Mouse (Mus musculus) liver, postnatal 0 days (tissue): ENCODE data around the gene Nkpd1. TPM values are rescaled to one million over a fixed set of nuclear protein-coding genes. Genes with fewer than 3 reads are reported as not detected.
A peak's percentile ranks its signal among the peaks of the same experiment; 100 is the strongest.

ENCODE experiments used
- ATAC-seq: fragments of 200-750 bp; cut with Nextera tagmentation; 2 replicates; pipeline ENCODE4 v1.8.0; 2017; ENCODE audit warnings: mild to moderate bottlenecking, moderate library complexity
- DNase-seq: peaks from one replicate; pipeline ENCODE4 v3.0.0-alpha.2; 2016
- H3K27ac ChIP-seq: fragments of 300-500 bp; sonication (generic); 2 replicates; pipeline ENCODE4 v1.5.1; 2014; ENCODE audit warnings: antibody characterized with exemption, moderate library complexity, mild to moderate bottlenecking, low read depth
- H3K27me3 ChIP-seq: fragments of 300-500 bp; sonication (generic); 2 replicates; pipeline ENCODE4 v1.6.1; 2014; ENCODE audit warnings: low read length, control low read depth, mixed read lengths; ENCODE audit not compliant: insufficient read depth
- H3K36me3 ChIP-seq: fragments of 300-500 bp; sonication (generic); replicated peaks from 2 replicates; pipeline ENCODE4 v1.6.1; 2014; ENCODE audit warnings: mild to moderate bottlenecking, control low read depth, low read length, moderate library complexity, mixed read lengths; ENCODE audit not compliant: insufficient read depth
- H3K4me1 ChIP-seq: fragments of 300-500 bp; sonication (generic); 2 replicates; pipeline ENCODE4 v1.6.1; 2014; ENCODE audit warnings: antibody characterized with exemption, mild to moderate bottlenecking, control low read depth; ENCODE audit not compliant: insufficient read depth
- H3K4me2 ChIP-seq: fragments of 300-500 bp; sonication (generic); 2 replicates; pipeline ENCODE4 v1.6.1; 2014; ENCODE audit warnings: low read depth, mild to moderate bottlenecking, low read length, moderate library complexity, mixed read lengths
- H3K4me3 ChIP-seq: fragments of 300-500 bp; sonication (generic); 2 replicates; pipeline ENCODE4 v1.5.1; 2014; ENCODE audit warnings: low read depth, low read length
- H3K9ac ChIP-seq: fragments of 300-500 bp; sonication (generic); replicated peaks from 2 replicates; pipeline ENCODE4 v1.6.1; 2014; ENCODE audit warnings: mild to moderate bottlenecking, moderate library complexity
- H3K9me3 ChIP-seq: fragments of 300-500 bp; sonication (generic); 2 replicates; pipeline ENCODE4 v1.6.1; 2016; ENCODE audit warnings: mild to moderate bottlenecking, control low read depth, low read length, mixed read lengths
- CTCF ChIP-seq: sonication (generic); IDR thresholded peaks from 2 replicates; pipeline ENCODE4 v1.5.1; 2016; ENCODE audit warnings: antibody characterized with exemption, low read depth
- EP300 ChIP-seq: IDR thresholded peaks from 2 replicates; pipeline ENCODE4 v1.6.1; 2016; ENCODE audit warnings: antibody characterized with exemption, low read depth, mild to moderate bottlenecking
- WGBS: fragments of 180-500 bp; shearing (Covaris S2); extraction: QIAGEN DNeasy Blood & Tissue Kit; methylation state at CpG from one replicate; pipeline ENCODE4 v1.1.7; 2014; ENCODE audit not compliant: insufficient replicate concordance; 5-methylcytosine and 5-hydroxymethylcytosine counted together
- polyA plus RNA-seq: library from polyadenylated mRNA; unstranded; fragments of >200 nt; fragmentation: Nextera tagmentation; extraction: Ambion mirVana; gene quantifications from 2 replicates; pipeline ENCODE4 v1.2.1, GENCODE M21; 2015

The Nkpd1 gene
- polyA plus RNA-seq, 1 experiment from 2014 or later: not detected

DNA sequence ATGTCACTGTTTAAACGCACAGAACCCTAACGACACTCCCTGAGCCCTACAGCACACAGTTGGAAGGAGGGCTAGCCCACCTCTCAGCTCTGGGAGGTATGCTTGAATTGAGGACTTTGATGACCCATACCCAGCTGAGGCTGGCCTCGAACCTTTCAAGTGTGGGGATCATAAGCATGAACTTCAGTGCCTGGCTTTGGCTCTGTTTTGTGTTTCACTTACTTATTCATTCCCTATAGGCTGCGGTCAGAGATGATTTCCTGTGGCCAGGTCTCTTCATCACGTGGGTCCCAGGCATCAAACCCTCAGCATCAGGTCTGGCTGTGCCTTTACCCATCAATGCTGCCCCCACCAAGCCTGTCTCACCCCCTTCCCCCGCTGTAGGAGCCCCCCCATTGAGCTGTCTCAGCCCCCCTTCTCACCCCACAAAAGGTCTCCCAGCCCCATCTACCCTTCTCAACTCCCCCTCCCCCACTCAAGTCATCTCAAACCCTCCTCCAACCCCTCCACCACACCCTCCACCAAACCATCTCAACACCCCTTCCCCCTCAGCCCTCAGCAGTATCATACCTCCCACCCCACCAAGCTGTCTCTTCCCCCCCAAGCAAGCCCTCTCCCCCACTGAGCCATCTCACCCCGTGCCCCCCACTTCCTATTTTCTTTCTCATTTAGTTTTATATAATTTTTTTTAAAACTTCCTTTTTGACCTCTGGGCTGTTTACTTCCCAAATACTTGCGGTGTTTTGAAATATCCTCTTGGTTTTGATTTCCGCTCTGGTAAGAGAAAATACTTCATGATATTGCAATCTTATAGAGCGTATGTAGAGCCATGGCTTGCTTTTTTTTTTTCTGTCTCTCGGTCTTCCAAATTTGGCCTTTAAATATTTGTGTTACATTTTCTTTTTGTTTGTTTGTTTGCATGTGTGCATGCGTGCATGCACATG lies 16.9 kb upstream of the Nkpd1 start:
- no peak for DNase-seq
- WGBS: 41% methylated on average over 12 of the region's 12 CpGs
- no peak for ATAC-seq
- H3K4me2 ChIP-seq: no peak overlapping the region
- H3K4me1 ChIP-seq: peaks cover 12% of the 10 kb centered on the region
- H3K27me3 ChIP-seq: no peaks in the 10 kb centered on the region
- H3K9me3 ChIP-seq: no peaks in the 10 kb centered on the region
- H3K9ac ChIP-seq: no peak overlapping the region
- no peak overlapping the region for H3K4me3 ChIP-seq
- H3K27ac ChIP-seq: peak overlapping the region; percentile 36
- TF ChIP-seq EP300: no peak
- TF ChIP-seq CTCF: no peak
- no peaks in the 10 kb centered on the region for H3K36me3 ChIP-seq

DNA sequence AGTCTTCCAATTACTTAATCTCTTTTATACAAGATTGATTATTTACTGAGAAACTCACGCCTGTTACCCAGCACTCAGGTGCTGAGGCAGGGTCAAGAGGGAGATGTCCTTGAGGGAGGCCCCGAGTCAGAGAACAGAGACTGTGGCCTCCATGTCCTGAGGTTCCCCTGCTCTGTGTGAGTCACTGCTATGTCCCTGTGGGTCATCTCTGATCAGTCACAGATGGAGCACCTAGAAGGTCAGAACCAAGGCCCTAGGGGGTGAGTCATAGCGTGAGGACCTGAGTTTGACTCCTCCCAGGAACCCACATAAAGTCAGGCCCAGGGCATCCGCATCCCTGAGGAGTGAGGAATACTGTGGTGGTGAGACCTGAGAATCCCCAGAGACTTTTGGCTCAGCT lies 16.0 kb upstream of the Nkpd1 start:
- no peak overlapping the region for H3K4me3 ChIP-seq
- 61% methylated on average over 4 of the region's 4 CpGs for WGBS

DNA sequence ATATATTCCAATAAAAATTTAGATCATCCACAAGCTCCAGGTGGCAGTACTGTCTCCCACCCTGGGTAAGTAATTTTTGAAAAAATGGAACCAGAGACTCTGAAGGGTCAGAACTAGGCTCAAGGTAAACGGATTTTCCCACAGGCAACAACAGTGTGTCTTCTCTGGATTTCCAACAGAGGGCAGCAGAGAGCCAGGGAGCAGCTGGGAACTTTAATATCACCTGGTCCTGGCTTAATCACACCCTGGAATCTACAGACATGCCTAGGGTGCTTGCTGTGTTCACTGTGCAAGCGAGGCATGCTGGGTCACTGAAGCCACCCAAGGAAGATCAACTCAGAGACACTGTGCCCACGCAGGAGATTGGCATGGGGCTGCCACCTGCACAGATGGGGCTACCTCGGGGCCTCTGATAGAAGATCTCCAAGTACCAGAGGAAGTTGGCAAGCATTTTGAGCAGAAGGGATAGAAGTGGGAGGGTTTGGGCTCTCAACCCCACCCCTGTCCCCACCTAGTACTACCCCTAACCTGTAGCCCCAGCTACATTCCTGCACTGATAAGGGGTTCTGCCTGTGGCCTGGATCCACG lies 14.1 kb upstream of the Nkpd1 start:
- no peak for TF ChIP-seq EP300
- TF ChIP-seq CTCF: peak; percentile 97
- no peak overlapping the region for H3K27ac ChIP-seq
- no peak overlapping the region for H3K4me2 ChIP-seq
- H3K27me3 ChIP-seq: no peaks in the 10 kb centered on the region
- H3K9me3 ChIP-seq: no peaks in the 10 kb centered on the region
- no peak overlapping the region for H3K4me3 ChIP-seq
- DNase-seq: peak; percentile 65
- H3K36me3 ChIP-seq: no peaks in the 10 kb centered on the region
- H3K4me1 ChIP-seq: peaks cover 17% of the 10 kb centered on the region
- H3K9ac ChIP-seq: no peak overlapping the region
- 21% methylated on average over 5 of the region's 5 CpGs for WGBS
- no peak for ATAC-seq

More for the DNA sequence above, 16.0 kb upstream of the Nkpd1 start:
- Histone ChIP-seq H3K4me2 (no peak overlapping the region), H3K27ac (peak overlapping the region; percentile 30; the same call in 1 of the 2 replicates), H3K36me3 (no peaks in the 10 kb centered on the region), H3K4me1 (peaks cover 11% of the 10 kb centered on the region), H3K9ac (no peak overlapping the region), H3K27me3 (no peaks in the 10 kb centered on the region), H3K9me3 (no peaks in the 10 kb centered on the region)
- TF ChIP-seq EP300: no peak
- no peak for TF ChIP-seq CTCF
- ATAC-seq (no peak), DNase-seq (no peak)

DNA sequence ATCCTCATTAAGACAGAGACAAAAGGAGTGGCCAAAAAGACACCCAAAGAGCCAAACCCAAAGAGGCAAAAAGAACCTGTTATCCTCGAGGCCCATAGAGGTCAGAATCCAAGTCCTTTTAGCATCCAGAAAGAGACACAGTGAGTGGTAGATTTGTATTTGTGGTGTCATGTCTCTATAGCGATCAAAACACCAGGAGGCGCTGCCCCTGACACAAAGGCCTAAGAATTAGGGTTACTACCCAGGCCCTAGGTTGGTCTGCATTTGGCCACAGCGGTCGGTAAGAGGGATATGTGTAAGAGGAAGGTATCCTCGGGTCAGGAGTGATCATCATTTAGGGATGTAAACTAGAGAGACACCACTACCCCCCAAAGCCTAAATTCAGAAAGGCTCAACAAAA lies 11.3 kb upstream of the Nkpd1 start:
- H3K4me2 ChIP-seq: peak overlapping the region; percentile 95
- DNase-seq: no peak
- no peak overlapping the region for H3K4me3 ChIP-seq
- H3K36me3 ChIP-seq: no peaks in the 10 kb centered on the region
- peaks cover 20% of the 10 kb centered on the region for H3K4me1 ChIP-seq
- H3K9ac ChIP-seq: no peak overlapping the region
- H3K27ac ChIP-seq: no peak overlapping the region
- no peaks in the 10 kb centered on the region for H3K27me3 ChIP-seq
- 35% methylated on average over 6 of the region's 6 CpGs for WGBS
- no peaks in the 10 kb centered on the region for H3K9me3 ChIP-seq
- no peak for ATAC-seq
- TF ChIP-seq CTCF (peak; percentile 56), EP300 (no peak)

DNA sequence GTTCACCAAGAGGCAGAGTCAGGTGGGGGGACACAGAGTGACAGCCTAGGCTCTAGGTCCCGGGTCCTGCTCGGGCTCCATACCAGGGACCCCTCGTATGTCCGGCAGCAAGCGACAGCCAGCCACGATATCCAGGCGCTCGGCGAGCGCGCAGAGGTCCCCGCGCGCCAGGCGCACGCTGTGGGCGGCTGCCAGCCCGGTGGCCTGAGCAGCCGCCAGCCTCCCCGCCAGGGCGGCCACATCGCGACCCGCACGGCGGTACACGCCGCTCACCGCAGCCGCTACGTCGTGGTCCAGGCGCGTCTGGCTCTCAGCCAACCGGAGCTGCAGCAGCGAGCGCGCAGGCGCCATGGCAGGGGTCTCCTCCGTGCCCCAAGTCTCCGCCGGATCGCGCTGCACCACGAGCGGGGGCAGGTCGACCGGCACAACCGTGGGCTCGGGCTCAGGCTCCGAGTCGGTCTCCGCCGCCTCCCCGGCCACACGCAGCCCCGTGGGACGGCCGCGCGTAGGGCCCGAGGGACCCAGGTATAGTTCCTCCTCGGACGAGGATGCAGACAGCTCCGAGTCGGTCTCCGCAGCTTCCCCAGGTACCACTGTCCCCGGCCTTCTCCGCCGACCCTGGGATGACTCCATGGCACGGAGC lies 10.5 kb upstream of the Nkpd1 start:
- H3K4me2 ChIP-seq: peak overlapping the region; percentile 95
- DNase-seq: peak; percentile 58
- H3K9ac ChIP-seq: peak overlapping the region; percentile 75
- peak overlapping the region; percentile 82 for H3K4me3 ChIP-seq
- H3K9me3 ChIP-seq: no peaks in the 10 kb centered on the region
- no peaks in the 10 kb centered on the region for H3K27me3 ChIP-seq
- H3K27ac ChIP-seq: no peak overlapping the region
- H3K36me3 ChIP-seq: no peaks in the 10 kb centered on the region
- 2% methylated on average over 71 of the region's 71 CpGs for WGBS
- ATAC-seq: no peak
- no peak for TF ChIP-seq CTCF
- TF ChIP-seq EP300: no peak
- H3K4me1 ChIP-seq: peaks cover 20% of the 10 kb centered on the region

DNA sequence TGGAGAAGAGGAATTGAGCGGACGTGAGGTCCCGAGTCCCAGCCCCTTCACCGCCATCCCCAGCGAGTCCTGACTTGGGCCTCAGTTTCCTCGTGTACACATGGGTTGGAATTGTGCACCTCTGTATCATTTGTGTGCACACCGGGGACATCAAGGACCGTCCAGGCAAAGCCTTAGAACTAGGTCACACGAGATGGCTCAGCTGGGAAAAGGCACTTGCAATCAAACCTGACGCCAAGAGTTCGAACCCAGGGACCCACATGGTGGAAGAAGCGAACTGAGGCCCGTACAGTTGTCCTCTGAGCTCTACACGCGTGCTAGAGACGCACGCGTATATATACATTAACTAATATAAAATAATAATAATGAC lies 10.0 kb upstream of the Nkpd1 start:
- H3K4me3 ChIP-seq: peak overlapping the region; percentile 82
- H3K9ac ChIP-seq: peak overlapping the region; percentile 75
- peak overlapping the region; percentile 95 for H3K4me2 ChIP-seq
- WGBS: 8% methylated on average over 18 of the region's 18 CpGs
- no peak for TF ChIP-seq CTCF
- TF ChIP-seq EP300: no peak
- H3K27me3 ChIP-seq: no peaks in the 10 kb centered on the region
- H3K27ac ChIP-seq: peak overlapping the region; percentile 82
- no peak for ATAC-seq
- peaks cover 20% of the 10 kb centered on the region for H3K4me1 ChIP-seq
- DNase-seq: no peak
- no peaks in the 10 kb centered on the region for H3K9me3 ChIP-seq
- no peaks in the 10 kb centered on the region for H3K36me3 ChIP-seq
